19 mouse cellular contexts compared by ENCODE assay signal in genomic region chr1:90740216-90741170, GRCm38 (mm10).
A peak's percentile ranks its signal among the peaks of the same experiment; 100 is the strongest.
DNase-seq lines count a peak whose midpoint lies in the region; ATAC-seq and TF ChIP-seq lines count a peak whose summit lies in the region.
"Had no signal": no experiment of that assay in that cellular context is flagged by ENCODE, and none has a peak within 500 bp of the region (broad histone marks: within the 10 kb centered on the region; RNA-seq: fewer than 3 reads in every experiment).

No protein-coding gene starts in this region.

- no peaks in the 10 kb centered on the region for H3K27me3 ChIP-seq in Patski
- no peaks in the 10 kb centered on the region for H3K27me3 ChIP-seq in forebrain, embryonic 15.5 days
- H3K27me3 ChIP-seq: forebrain, embryonic 12.5 days; heart, embryonic 15.5 days; hindbrain, embryonic 13.5 days; kidney, embryonic 15.5 days had no signal

- POLR2A ChIA-PET in Patski (lab: Charles Lee), result no interaction called here

- TF ChIP-seq CTCF in Patski (IDR thresholded peaks at IDR 0.05), result no peak
- no peak for TF ChIP-seq CTCF in embryonic fibroblast, embryonic 13.5 days (IDR thresholded peaks at IDR 0.05; ENCODE audit: borderline replicate concordance, insufficient read depth, low read length)

- peaks cover 11% of the 10 kb centered on the region for H3K4me1 ChIP-seq in embryonic fibroblast, embryonic 13.5 days (ENCODE audit: control insufficient read depth, insufficient read depth, low read length)
- peaks cover 14% of the 10 kb centered on the region for H3K4me1 ChIP-seq in forebrain, embryonic 15.5 days
- H3K4me1 ChIP-seq: megakaryocyte, embryonic 14.5 days had no signal

- no peaks in the 10 kb centered on the region for H3K36me3 ChIP-seq in forebrain, embryonic 15.5 days
- H3K36me3 ChIP-seq: forebrain, embryonic 12.5 days; heart, embryonic 15.5 days; hindbrain, embryonic 13.5 days; kidney, embryonic 15.5 days had no signal

- no peak for ATAC-seq in Patski
- ATAC-seq in forebrain, embryonic 15.5 days (replicated peaks), result no peak

- H3K4me2 ChIP-seq in forebrain, embryonic 15.5 days (replicated peaks), result no peak overlapping the region
- H3K4me2 ChIP-seq: forebrain, embryonic 12.5 days; heart, embryonic 15.5 days; hindbrain, embryonic 13.5 days; kidney, embryonic 15.5 days; lung, embryonic 14.5 days had no signal

- CTCF ChIA-PET in Patski (lab: Charles Lee), result no interaction called here

- peak overlapping the region; percentile 56 for H3K27ac ChIP-seq in embryonic fibroblast, embryonic 13.5 days (ENCODE audit: insufficient read depth, low read length)
- H3K27ac ChIP-seq in forebrain, embryonic 15.5 days (replicated peaks), result no peak overlapping the region
- H3K27ac ChIP-seq: forebrain, embryonic 12.5 days; heart, embryonic 15.5 days; hindbrain, embryonic 13.5 days; kidney, embryonic 15.5 days had no signal

- peak; percentile 30 for DNase-seq in adrenal gland, adult 2 months
- DNase-seq in adrenal gland, adult 8-10 months, result no peak
- DNase-seq in Patski (ENCODE audit: low read depth, low spot score), result peak; percentile 9
- peak; percentile 59 to 68 for DNase-seq in thymus, postnatal 10 days (ENCODE audit: low spot score in 2 of 2)
- no peak for DNase-seq in left cerebral cortex, postnatal 14 days (ENCODE audit: low spot score in 2 of 2)
- DNase-seq in spleen, adult 18-20 months, result no peak
- DNase-seq: cerebellum, adult 11-12 months; gastrocnemius, postnatal 36 days; layer of hippocampus, adult 9-11 months; liver; lung, embryonic 14.5 days; right cerebral cortex, postnatal 14 days had no signal

- TF ChIP-seq POLR2A in embryonic fibroblast, embryonic 13.5 days (IDR thresholded peaks at IDR 0.05; ENCODE audit: low read depth, low read length), result no peak

- H3K4me3 ChIP-seq in embryonic fibroblast, embryonic 13.5 days (ENCODE audit: insufficient read depth, low read length), result no peak overlapping the region
- no peak overlapping the region for H3K4me3 ChIP-seq in forebrain, embryonic 15.5 days
- H3K4me3 ChIP-seq: forebrain, embryonic 12.5 days; heart, embryonic 15.5 days; hindbrain, embryonic 13.5 days; kidney, embryonic 15.5 days; megakaryocyte, embryonic 14.5 days had no signal

- no peak overlapping the region for H3K9ac ChIP-seq in forebrain, embryonic 15.5 days (replicated peaks)
- H3K9ac ChIP-seq: forebrain, embryonic 12.5 days; heart, embryonic 15.5 days; hindbrain, embryonic 13.5 days; kidney, embryonic 15.5 days; lung, embryonic 14.5 days had no signal

- H3K9me3 ChIP-seq in forebrain, embryonic 15.5 days, result no peaks in the 10 kb centered on the region
- H3K9me3 ChIP-seq: forebrain, embryonic 12.5 days; heart, embryonic 15.5 days; hindbrain, embryonic 13.5 days; kidney, embryonic 15.5 days; megakaryocyte, embryonic 14.5 days had no signal

- 81% methylated on average over 11 of the region's 11 CpGs for WGBS in forebrain, embryonic 15.5 days

- intact Hi-C loops in left cerebral cortex, postnatal 14 days (cut with DNase I), result no loop called here

- in situ Hi-C loops in Patski (cut with MboI; ENCODE audit: low pct_unique_long_range_greater_than_20kb), result no loop called here

Comparison
In these comparisons a context has a peak if more than half of its experiments do, and no peak if none do; other contexts are left out.
1. DNase-seq: peak in adrenal gland, adult 2 months (single experiment), Patski (single experiment) and thymus, postnatal 10 days (2 of 2); none in adrenal gland, adult 8-10 months (single experiment), left cerebral cortex, postnatal 14 days (0 of 2) and spleen, adult 18-20 months (0 of 2).